Mouse (Mus musculus) heart, adult 8-10 months (tissue): Measurements from ENCODE around the gene Car14. TPM values are rescaled to one million over a fixed set of nuclear protein-coding genes. Genes with fewer than 3 reads are reported as not detected.
"Not testable (repeated sequence)": the region's sequence is repeated elsewhere in the genome, so short reads cannot be mapped to it uniquely, and the experiment has no call there.

Experiments used
- DNase-seq: peaks from one replicate; pipeline ENCODE4 v3.0.0; 2022; ENCODE audit warnings: low spot score
- total RNA-seq, 4 experiments: library from RNA; stranded (reverse); gene quantifications; 2 replicates each; pipeline ENCODE4 v1.2.4; 2022

Gene Car14
- total RNA-seq, 4 experiments from 2014 or later, result 170 to 196 (median 181) TPM

DNA sequence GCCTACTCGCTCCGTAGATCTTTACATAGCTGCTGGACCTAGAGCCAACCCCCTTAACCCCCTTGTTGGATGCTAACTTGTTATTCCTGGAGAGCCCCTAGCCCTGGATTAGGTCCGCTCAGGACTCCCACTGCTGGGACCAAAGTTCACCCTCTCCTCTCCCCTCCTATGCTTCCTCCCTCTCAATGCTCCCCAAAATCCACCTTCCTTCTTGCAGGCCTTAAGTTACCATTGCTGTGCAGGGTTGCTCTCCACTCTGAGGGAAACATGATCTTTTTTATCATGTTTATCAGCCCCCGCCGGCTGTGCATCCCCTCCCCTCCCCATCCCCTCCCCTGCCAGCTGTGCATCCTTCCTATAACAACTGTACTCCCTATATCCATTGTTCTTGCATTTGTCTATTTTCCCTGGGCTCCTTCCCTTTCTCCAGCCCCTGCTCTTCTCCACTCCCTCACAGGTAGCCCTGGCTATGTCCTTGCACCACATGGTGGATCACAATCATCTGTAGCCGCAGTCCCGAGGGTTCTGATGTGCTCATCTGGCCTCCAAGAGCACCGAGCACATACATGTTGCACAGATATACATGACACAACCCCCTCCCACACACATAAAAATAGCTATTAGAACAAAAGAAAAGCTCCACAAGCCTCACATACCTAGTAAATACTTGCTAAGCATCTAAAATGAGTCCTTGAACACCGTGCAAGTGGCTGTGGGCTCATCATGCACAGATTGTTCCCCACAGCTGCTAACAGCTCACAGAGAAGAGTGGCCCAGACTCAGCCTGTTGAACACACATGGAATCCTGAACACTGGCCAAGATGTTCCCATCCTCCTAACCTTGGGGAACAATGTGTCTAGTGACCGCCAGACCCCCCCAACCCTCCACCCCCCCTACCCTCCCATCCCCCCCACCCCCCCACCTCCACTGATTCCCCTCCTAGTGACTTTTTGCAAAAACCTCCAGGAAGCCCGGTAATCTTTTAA, 12.1 kb downstream of the Car14 start:
- no peak for DNase-seq

DNA sequence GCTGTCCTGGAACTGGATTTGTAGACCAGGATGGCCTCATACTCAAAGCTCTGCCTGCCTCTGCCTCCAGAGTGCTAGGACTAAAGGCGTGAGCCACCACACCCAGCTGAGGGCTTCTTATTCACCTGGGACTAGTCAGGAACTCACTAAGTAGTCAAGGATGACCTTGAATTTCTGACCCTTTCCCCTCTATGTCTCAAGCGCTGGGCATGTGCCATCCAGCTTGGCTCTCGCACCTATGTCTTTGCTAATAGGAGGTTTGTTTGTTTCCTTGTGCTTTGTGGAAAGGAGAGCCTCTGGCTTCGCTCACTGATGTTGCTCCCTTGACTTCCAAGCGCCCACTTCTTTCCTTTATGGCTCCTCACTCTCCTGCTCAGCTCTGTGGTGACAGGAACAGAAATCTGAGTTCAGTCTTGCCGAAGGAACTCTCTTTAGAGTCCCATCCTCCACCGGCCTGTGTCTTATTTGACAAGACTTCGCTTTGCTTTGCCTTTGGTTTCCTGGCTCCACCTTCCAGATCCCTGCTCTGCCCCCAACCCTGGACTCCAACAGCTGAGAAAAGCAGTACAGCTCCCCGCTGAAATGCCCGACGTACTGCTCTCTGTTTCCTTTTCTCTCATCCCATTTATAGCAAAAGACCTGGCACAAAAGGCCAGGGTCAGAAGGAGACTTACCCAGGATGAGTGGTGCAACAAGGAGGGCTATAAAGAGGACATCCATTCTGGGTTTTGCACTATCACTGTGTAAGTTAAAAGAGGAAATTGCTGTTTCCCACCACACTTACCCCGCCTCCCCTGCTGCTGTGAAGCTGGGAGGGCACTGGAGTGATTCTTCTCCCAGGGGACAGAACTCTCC, 13.1 kb downstream of the Car14 start, which contains the start of gene BC028528:
BC028528 (minus strand) TSS at position 795 of the 855 bp plus-strand sequence.
- DNase-seq, result peak; percentile 60

DNA sequence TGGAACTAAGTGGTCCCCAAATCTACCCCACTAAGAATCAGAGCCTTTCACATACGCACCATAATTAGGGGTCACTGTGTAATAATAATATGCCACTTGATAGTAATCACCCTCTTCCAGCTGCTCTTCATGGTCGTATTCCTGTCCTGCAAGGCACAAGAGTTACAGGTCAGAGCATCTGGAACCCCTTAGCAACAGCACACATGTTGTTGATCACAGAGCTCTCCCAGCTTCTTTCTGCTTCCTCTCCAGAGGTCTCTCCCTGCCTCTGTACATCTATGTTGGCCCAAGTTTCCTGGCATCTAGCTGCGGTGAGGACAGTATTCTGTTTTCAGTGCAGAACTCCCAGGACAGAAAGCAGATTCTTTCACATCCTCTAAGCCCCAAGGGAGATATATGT, 14.8 kb downstream of the Car14 start:
- DNase-seq, result no peak

DNA sequence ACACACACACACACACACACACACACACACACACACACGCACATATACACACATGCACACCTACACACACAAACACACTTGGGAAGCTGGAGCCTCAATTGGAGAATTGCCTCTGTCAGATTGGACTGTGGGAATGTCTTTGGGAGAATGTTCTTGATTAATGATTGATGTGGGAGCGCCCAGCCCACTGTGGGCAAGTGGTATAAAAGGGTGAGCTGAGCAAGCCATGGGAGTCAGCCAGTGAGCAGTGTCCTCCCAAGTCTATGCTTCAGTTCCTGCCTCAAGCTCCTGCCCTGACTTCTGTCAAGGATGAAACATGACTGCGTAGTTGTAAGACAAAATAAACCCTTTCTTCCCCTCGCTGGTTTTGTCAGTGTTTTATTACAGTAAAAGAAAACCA, 16.9 kb downstream of the Car14 start:
- no peak for DNase-seq

DNA sequence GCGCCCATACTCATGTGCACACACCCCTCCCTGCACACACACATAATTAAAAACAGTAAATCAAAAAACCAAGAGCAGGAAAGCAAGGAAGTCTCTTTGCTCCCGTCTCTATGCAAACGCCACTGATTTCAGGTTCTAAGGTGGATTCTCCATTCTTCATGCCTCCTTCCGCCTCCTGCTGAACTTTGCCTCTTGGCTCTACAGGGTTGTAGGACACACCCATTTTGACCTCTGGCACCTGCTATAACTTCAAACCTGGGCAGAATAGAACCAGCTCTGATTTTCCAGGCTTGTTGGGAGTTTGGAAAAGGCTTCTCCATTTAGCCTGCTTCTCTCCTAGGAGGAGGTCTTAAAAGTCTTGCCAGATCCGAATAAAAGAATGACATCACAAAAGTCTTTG, 20.1 kb downstream of the Car14 start:
- no peak for DNase-seq

DNA sequence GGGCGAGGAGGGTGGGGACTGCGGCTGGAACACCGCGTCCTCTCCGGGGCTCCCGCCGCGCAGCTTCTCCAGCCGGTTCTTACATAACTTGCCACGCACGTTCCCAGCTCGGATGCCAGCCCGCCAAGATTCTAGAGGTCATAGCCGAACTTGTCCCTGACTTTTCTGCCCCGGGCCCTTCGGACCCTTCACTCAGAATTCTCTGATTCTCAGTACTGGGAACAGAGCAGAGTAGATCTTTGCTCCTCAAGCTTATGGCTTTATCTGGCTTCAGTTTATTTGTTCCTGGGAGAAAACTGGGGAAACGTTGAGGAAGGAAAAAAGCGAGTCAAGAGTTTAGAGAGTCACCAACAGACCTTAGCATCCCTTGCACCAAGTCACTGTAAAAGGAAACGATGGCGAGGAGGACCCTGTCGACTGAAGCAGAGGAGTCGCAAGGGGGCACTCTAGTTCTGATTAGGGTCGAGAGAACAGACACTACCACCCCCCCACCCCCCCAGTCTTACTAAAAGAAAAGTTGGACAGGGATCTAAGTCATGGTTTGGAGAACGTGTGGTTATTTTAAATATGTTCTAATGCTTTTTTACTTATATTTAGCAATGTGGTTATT, 21.6 kb downstream of the Car14 start:
- DNase-seq, result peak; percentile 74

DNA sequence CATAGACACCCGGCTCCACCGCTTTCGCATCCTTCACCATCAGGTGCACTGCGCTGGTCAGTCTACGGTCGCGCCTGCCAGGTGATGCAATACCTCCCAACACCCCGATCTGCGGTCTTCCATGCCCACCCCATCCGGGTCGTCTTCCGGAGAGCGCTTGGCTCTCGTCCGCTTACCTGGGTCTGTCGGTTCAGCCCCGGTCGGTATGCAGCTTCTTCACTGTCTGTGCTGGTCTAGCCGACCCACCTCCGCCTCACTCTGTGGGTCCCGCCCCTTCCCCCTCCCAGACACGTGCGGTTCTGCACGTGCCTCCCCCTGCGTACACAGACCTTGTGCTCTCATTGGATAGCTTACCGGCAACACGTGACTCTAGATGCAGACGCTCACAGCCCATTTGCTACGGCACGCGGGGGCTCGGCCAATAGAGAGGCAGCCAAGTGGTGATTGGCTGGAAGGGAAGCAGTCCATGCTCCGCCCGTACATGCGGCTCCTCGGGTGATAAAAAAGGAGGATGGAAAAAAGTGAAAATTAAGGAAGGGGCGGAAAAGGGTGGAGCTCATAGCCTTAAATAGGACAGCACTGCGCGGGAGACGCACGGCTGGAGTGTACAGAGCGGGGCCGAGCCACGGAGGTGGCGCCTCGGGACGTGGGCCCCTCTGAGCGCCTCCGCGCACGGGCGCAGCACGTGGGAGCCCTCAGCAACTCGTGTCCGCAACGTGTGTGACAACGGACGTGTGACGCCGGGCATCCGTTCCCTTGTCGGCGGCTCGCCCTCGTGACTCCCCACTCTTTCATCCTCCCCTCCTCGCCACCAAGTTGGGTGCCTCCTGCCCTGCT, 22.3 kb downstream of the Car14 start, which contains the start of gene Ciart:
Ciart (minus strand) TSS at position 273 of the 837 bp plus-strand sequence.
- peak; percentile 94 for DNase-seq

DNA sequence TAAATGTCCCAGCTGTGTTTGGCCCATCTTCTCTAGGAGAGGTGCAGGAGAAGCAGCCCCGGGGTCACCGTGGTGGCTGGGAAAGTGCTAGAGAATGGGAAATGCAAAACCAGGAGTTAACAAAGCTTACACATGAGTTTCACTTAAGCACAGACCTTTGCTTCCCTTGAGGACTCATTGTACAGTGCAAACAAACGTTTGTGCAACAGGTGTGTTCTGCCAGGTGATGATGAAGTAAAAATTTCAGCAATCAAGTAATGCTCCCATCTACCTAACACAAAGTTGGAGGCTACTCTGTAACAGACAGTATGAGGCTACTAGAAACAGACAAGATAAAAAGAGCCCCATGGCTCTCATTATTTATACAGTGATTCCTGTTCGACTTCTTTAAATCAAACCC, 25.4 kb downstream of the Car14 start:
- no peak for DNase-seq

DNA sequence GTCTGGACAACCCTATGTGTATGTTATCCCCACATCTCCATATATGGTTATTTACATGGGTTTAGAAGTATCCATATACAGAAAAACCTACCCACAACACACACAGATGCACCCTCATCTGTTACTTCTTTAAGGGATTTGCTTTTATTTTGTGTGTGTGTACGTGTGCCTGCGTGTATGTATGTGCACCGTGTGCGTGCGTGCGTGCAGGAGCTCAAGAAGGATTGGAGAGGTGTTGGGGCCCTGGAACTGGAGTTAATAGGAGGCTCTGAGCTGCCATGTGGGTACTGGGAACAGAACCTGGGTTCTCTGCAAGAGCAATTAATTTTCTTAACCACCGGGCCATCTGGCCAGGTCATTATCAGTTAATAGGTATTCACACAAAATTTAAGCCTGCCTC, 32.4 kb downstream of the Car14 start:
- DNase-seq, result no peak

DNA sequence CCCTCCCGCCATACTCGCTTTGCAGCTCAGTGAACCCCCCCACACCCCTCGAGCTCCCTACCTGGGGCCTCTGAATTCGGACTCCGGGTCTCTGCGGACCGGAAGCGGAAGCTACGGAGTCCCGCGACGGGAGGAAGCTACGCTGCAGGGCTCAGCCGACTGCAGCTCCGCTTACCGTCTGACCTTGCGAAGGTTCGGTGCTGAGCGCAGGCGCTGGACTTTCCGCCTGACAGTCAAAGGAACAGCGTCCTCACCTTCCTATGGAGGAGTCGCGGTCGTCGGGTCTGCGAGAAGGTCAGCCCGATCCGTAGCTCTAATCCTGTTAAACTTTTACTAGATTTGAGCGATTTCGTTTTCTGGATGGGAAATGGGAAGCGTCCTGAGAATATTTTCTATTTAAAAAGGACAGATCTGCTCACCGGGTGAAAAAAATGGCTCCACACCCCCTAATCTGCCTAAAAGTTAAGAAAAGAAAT, 33.1 kb downstream of the Car14 start, which contains the start of gene Mrps21:
Mrps21 (minus strand) TSS at position 128 of the 476 bp plus-strand sequence.
- peak; percentile 88 for DNase-seq

DNA sequence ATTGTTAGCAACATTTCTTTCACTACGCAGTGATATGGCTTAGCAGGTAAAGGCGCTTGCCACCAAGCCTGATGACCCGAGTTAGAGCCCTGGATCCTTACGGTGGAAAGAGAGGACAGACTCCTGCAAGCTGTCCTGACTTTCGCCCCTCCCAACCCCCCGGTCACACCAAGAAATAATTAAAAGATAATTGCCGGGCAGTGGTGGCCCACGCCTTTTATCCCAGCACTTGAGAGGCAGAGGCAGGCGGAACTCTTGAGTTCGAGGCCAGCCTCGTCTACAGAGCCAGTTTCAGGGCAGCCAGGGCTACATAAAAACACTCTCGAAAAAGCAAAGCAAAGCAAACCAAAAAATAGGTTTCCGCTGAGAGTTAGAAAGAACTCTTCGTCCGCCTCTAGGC, 33.5 kb downstream of the Car14 start:
- DNase-seq, result no peak

DNA sequence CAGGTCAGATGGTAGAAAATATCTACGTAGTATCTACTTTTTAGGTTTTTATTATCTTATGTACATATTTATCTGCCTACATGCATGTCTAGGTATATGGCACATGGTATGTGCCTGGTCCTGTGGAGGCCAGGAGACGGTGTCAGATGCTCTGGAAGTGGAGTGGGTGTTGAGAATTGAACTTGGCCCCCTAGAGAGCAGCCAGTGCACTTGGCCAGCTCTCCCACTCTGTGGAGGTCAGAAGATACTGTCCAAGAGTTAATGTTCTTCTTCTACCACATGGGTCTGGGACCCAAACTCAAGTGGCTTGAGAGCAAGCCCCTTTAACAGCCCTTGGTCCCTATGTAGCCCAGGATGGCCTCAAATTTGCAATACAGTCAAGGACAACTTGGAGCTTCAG, 37.1 kb downstream of the Car14 start:
- no peak for DNase-seq

DNA sequence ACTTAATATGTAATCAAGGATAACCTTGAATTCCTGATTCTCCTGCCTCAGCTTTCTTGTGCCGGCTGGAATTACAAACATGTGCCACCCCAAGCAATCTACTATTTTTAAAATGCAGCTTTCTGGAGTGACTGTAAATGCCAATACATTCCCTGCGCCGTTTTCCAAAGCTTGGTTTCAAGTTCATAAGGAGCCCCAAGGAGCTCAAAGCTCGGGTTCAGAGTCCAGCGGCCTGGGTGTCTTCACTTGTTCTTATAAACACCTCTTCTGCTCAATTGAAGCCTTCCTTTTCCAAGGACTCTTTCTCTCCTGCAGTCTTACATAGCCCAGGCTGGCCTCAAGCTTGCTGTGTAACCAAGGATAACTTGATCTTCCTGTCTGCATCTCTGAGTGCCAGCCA, 38.4 kb downstream of the Car14 start:
- no peak for DNase-seq

DNA sequence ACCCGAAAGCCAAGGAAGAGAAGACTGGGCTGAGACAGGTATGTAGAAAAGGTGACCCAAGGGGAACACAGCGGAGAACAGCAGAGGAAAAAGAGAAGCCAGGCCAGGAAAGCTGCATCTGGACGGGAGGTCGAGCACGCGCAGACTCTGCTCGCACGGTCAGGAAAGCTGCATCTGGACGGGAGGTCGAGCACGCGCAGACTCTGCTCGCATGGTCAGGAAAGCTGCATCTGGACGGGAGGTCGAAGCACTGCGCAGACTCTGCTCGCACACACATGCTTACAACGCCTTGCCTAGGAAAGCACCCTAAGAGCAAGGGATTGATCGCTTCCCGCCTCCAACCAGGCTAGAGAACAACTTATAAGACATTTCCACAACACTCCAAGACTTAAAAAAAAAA, 38.9 kb downstream of the Car14 start:
- no peak for DNase-seq

DNA sequence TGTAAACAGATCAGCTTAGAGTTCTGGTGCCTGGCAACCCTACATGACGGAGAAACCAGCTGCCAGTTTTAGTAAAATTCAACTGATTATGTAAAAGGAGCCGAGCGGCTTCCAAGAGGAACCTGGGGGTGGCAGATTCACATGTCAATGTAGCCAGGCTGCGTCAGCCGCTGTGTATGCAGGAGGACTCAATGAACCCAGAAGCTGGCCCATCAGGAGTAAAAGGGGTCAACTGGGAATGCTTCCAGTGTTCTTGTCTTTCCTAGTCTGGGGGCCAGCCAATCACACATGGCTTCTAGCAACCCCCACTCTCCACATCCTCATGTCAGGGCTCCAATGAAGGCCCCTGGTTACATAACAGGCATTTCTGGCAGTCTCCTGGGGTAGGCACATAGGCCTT, 39.4 kb downstream of the Car14 start:
- peak; percentile 41 for DNase-seq

DNA sequence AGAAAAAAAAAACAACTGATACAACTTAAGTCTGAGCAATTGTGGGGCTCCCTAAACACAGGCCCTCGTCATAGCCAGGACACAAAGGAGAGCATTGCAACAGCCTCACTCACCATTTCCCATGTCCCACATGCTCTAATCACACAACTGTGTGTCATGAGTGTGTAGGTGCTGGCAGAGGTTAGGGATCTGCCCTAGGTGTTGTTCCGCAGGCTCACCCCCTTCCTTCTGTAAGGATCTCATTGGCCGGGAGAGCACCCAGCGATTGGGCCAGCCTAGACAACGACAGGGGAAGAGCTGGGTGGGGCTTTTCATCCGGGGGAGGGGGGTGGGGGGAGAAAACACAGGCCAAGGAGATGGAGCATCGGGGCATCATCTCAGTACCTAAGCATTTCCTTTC, 40.9 kb downstream of the Car14 start:
- DNase-seq, result no peak

DNA sequence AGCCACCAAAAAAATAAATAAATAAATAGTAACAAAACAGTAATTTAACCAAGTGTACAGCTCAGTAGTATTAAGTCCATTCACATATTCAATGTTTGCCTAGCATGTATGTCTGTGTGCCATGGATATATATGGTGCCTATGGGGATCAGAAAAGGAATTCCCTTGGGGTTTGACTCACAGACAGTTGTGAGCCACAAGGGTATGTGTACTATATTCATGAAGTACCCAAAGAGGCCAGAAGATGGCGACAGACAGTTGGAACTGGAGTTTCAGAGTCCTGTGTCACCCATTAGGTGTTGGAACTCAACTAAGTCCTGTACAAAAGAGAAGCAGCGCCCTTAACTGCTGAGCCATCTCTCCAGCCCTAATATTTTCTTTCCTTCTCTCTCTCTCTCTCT, 42.7 kb downstream of the Car14 start:
- DNase-seq, result peak; percentile 89

DNA sequence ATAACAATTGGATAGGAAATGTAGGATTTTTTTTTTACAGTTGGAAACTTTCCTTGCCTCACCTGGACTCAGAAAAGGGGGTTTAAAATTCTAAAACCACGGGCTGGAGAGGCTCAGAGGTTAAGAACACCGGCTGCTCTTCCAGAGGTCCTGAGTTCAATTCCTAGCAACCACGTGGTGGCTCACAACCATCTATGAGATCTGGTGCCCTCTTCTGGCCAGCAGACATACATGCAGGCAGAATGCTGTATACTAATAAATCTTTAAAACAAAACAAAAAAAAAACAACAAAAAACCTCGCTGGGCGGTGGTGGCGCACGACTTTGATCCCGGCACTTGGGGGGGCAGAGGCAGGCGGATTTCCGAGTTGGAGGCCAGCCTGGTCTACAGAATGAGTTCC, 43.3 kb downstream of the Car14 start:
- DNase-seq, result no peak

DNA sequence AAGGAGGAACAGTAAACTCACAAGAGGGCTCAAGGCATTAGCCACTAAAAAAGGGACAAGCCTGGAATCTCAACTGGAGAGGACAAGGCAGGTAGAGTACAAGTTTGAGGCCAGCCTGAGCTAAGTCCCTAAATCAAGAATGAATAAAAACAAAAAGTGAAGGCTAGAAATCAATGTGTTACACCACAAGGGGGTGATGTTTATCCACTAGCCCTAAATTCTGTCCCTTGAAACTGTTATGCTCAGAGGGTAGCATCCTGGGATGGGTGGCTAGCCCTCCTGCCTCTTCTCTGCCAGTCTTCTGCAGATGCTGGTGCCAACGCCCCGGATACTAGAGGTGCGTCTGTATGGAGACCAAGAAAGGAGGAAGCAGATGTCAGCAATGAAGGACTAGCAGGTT, 44.2 kb downstream of the Car14 start:
- DNase-seq, result no peak

DNA sequence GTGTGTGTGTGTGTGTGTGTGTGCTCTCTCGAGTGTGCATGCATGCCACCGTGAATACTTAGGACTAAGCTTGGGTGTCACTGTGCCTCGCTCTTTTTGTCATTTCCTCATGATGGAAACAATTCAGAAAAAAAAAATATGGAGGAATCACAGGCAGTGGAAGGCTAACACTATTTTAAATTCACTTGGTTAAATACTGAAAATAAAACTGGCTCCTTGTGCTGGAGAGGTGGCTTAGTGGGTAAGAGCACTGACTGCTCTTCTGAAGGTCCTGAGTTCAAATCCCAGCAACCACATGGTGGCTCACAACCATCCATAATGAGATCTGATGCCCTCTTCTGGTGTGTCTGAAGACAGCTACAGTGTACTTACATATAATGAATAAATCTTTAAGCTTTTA, 46.2 kb downstream of the Car14 start:
- not testable (repeated sequence) for DNase-seq

DNA sequence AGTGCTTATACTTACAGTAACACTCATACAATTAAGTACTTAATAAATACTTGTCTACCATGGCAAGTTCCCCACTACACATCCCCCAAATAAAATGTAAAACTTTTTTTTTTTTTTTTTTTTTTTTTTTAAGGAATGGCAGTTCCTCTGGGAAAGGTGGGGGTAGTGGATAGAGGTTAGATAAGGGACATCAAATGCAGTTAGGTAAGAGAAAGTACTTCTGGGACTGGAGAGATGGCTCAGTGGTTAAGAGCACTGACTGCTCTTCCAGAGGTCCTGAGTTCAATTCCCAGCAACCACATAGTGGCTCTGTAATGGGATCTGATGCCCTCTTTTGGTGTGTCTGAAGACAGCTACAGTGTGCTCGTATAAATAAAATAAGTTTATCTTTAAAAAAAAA, 47.4 kb downstream of the Car14 start:
- not testable (repeated sequence) for DNase-seq
